Mouse (Mus musculus): Measurements from ENCODE around the gene Bbof1. TPM values are rescaled to one million over a fixed set of nuclear protein-coding genes. Genes with fewer than 3 reads are reported as not detected.

The Bbof1 gene
- polyA plus RNA-seq, 1 experiment from 2014 or later = 0.48 TPM

Other genes starting within 250 kb of the Bbof1 start
- gene Elmsan1, start 190.2 kb upstream of the Bbof1 start, polyA plus RNA-seq (2014; fragmentation: Nextera tagmentation; extraction: Ambion mirVana) = 6.1 and 6.6 TPM in 2 replicates
- 11.5 and 14.0 TPM in 2 replicates for gene Ptgr2, start 123.8 kb upstream of the Bbof1 start, polyA plus RNA-seq (2014; fragmentation: Nextera tagmentation; extraction: Ambion mirVana)
- 111 and 125 TPM in 2 replicates for gene Zfp410, start 92.2 kb upstream of the Bbof1 start, polyA plus RNA-seq (2014; fragmentation: Nextera tagmentation; extraction: Ambion mirVana)
- 40.5 and 46.0 TPM in 2 replicates for gene Coq6, start 47.4 kb upstream of the Bbof1 start, polyA plus RNA-seq (2014; fragmentation: Nextera tagmentation; extraction: Ambion mirVana)
- gene Fam161b, start 47.2 kb upstream of the Bbof1 start, polyA plus RNA-seq (2014; fragmentation: Nextera tagmentation; extraction: Ambion mirVana) = 3.3 and 4.0 TPM in 2 replicates
- 8.6 and 9.7 TPM in 2 replicates for gene Entpd5, start within 50 bp of the Bbof1 start, polyA plus RNA-seq (2014; fragmentation: Nextera tagmentation; extraction: Ambion mirVana)
- gene Rnf113a2, start 8.1 kb downstream of the Bbof1 start, polyA plus RNA-seq (2014; fragmentation: Nextera tagmentation; extraction: Ambion mirVana) = 27.9 and 30.7 TPM in 2 replicates
- gene Aldh6a1, start 41.9 kb downstream of the Bbof1 start, polyA plus RNA-seq (2014; fragmentation: Nextera tagmentation; extraction: Ambion mirVana) = 23.6 and 24.0 TPM in 2 replicates
- gene Lin52, start 42.4 kb downstream of the Bbof1 start, polyA plus RNA-seq (2014; fragmentation: Nextera tagmentation; extraction: Ambion mirVana) = 30.6 and 35.6 TPM in 2 replicates
- gene Vsx2, start 160.7 kb downstream of the Bbof1 start, polyA plus RNA-seq (2014; fragmentation: Nextera tagmentation; extraction: Ambion mirVana) = 0.33 and 0.48 TPM in 2 replicates
- 9.2 and 11.8 TPM in 2 replicates for gene Abcd4, start 208.3 kb downstream of the Bbof1 start, polyA plus RNA-seq (2014; fragmentation: Nextera tagmentation; extraction: Ambion mirVana)
- gene Vrtn, start 231.9 kb downstream of the Bbof1 start, polyA plus RNA-seq (2014; fragmentation: Nextera tagmentation; extraction: Ambion mirVana) = not detected in 2 replicates